Mouse (Mus musculus) midbrain, embryonic 16.5 days (tissue): ENCODE data around the gene Olfr699. TPM values are rescaled to one million over a fixed set of nuclear protein-coding genes. Genes with fewer than 3 reads are reported as not detected.

Experiments
- ATAC-seq: fragments of 200-750 bp; cut with Nextera tagmentation; 2 replicates; pipeline ENCODE4 v1.8.0; 2017; ENCODE audit warnings: moderate TSS enrichment
- H3K27ac ChIP-seq: fragments of 300-500 bp; sonication (generic); 2 replicates; pipeline ENCODE4 v1.5.1; 2014; ENCODE audit warnings: mild to moderate bottlenecking, low read length, mixed read lengths
- H3K27me3 ChIP-seq: fragments of 300-500 bp; sonication (generic); 2 replicates; pipeline ENCODE4 v1.6.1; 2014; ENCODE audit warnings: low read depth, low read length, mixed read lengths; ENCODE audit not compliant: control insufficient read depth, insufficient read depth
- H3K36me3 ChIP-seq: fragments of 300-500 bp; sonication (generic); 2 replicates; pipeline ENCODE4 v1.6.1; 2014; ENCODE audit warnings: mild to moderate bottlenecking, low read length, moderate library complexity, mixed read lengths; ENCODE audit not compliant: control insufficient read depth, insufficient read depth
- H3K4me1 ChIP-seq: fragments of 300-500 bp; sonication (generic); 2 replicates; pipeline ENCODE4 v1.6.1; 2014; ENCODE audit warnings: mild to moderate bottlenecking, low read length, mixed read lengths; ENCODE audit not compliant: control insufficient read depth, insufficient read depth
- H3K4me2 ChIP-seq: fragments of 300-500 bp; sonication (generic); 2 replicates; pipeline ENCODE4 v1.6.1; 2014; ENCODE audit warnings: mild to moderate bottlenecking, low read length, mixed read lengths
- H3K4me3 ChIP-seq: fragments of 300-500 bp; sonication (generic); 2 replicates; pipeline ENCODE4 v1.5.1; 2014; ENCODE audit warnings: low read depth, mild to moderate bottlenecking, low read length, moderate library complexity, mixed read lengths
- H3K9ac ChIP-seq: fragments of 300-500 bp; sonication (generic); 2 replicates; pipeline ENCODE4 v1.6.1; 2014; ENCODE audit warnings: low read depth, low read length, mixed read lengths
- H3K9me3 ChIP-seq: fragments of 300-500 bp; sonication (generic); replicated peaks from 2 replicates; pipeline ENCODE4 v1.6.1; 2014; ENCODE audit warnings: mild to moderate bottlenecking, low read length, mixed read lengths; ENCODE audit not compliant: control insufficient read depth, poor library complexity, severe bottlenecking
- WGBS: fragments of 180-500 bp; shearing (Covaris S2); extraction: QIAGEN DNeasy Blood & Tissue Kit; methylation state at CpG from one replicate; pipeline ENCODE4 v1.1.7; 2014; 5-methylcytosine and 5-hydroxymethylcytosine counted together
- polyA plus RNA-seq: library from polyadenylated mRNA; unstranded; fragments of >200 nt; fragmentation: Nextera tagmentation; extraction: Ambion mirVana; gene quantifications from 2 replicates; pipeline ENCODE4 v1.2.1, GENCODE M21; 2015

Olfr699 gene
- polyA plus RNA-seq, 1 experiment from 2014 or later: not detected

GRCm38 (mm10) chr7:106755297-106755696, 37.7 kb downstream of the Olfr699 start, which contains the start of gene Olfr698:
TSS of gene Olfr698 (minus strand) at chr7:106755397.
- H3K4me2 ChIP-seq: no peak within 1 kb of the TSS
- H3K4me1 ChIP-seq: no peaks in the 10 kb centered on the region

DNA sequence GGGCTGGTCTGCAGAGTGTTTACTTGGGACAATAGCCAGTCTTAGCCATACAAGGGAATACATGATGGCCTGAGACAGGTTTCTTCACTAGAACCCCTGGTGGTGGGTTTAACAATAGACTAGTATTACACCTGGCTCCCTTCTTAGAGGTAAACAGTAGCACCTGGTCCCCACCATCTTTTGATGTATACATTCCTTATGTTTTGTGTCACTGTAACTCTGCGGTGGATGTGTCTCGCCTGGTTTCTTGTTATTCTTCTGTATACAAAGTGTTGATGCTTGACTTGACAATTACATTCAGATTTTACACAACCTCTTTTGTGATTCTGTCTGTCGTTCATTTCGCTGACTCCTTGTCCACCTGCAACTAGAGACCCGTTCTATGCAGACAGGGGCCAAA, 47.2 kb downstream of the Olfr699 start:
- Histone ChIP-seq H3K36me3 (no peaks in the 10 kb centered on the region), H3K27ac (no peak overlapping the region), H3K27me3 (no peaks in the 10 kb centered on the region), H3K9me3 (no peaks in the 10 kb centered on the region), H3K4me2 (no peak overlapping the region), H3K4me1 (no peaks in the 10 kb centered on the region), H3K9ac (no peak overlapping the region), H3K4me3 (no peak overlapping the region)
- ATAC-seq: no peak
- WGBS: 91% methylated on average over 5 of the region's 5 CpGs

More at GRCm38 (mm10) chr7:106755297-106755696, 37.7 kb downstream of the Olfr699 start, which contains the start of gene Olfr698:
- H3K27me3 ChIP-seq: no peaks in the 10 kb centered on the region
- H3K9me3 ChIP-seq: no peaks in the 10 kb centered on the region
- H3K36me3 ChIP-seq: no peaks in the 10 kb centered on the region
- H3K9ac ChIP-seq: no peak within 1 kb of the TSS
- no peak within 1 kb of the TSS for H3K27ac ChIP-seq
- no peak for ATAC-seq
- H3K4me3 ChIP-seq: no peak within 1 kb of the TSS

DNA sequence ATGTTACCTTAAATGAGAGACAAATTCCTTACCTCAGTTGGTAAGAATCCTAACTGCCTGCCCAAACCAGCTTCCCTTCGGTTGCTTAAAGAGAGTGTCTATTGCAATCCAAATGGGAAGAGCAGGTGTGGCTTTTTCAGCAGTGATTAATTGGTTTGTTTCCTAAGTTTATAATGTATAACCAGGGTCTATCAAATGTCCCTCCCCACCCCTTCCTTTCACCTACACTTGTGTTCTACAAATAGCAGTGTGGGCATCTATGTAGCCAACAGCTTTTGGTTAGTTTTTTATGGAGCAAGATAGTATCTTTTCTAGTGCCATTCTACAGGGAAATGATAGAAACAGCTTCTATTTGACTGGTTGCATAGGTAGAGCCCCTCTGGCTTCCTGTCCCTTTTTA, 50.7 kb downstream of the Olfr699 start, which contains the start of gene Olfr697:
TSS of gene Olfr697 (minus strand) at position 101 of the 400 bp plus-strand sequence.
- no peak within 1 kb of the TSS for H3K4me2 ChIP-seq
- H3K9ac ChIP-seq: no peak within 1 kb of the TSS
- no peaks in the 10 kb centered on the region for H3K9me3 ChIP-seq
- no peak within 1 kb of the TSS for H3K27ac ChIP-seq
- ATAC-seq: no peak
- 69% methylated on average over 1 of the region's 1 CpGs for WGBS
- no peaks in the 10 kb centered on the region for H3K36me3 ChIP-seq
- no peaks in the 10 kb centered on the region for H3K4me1 ChIP-seq
- H3K27me3 ChIP-seq: no peaks in the 10 kb centered on the region
- H3K4me3 ChIP-seq: no peak within 1 kb of the TSS

Other genes with a start within 250 kb of the Olfr699 start
- not detected in 2 replicates for gene Olfr693, start 112.6 kb downstream of the Olfr699 start, polyA plus RNA-seq
- not detected in 2 replicates for gene Olfr694, start 101.4 kb downstream of the Olfr699 start, polyA plus RNA-seq
- gene Olfr695, start 76.8 kb downstream of the Olfr699 start, polyA plus RNA-seq: not detected in 2 replicates
- not detected in 2 replicates for gene Olfr697, start 50.8 kb downstream of the Olfr699 start, polyA plus RNA-seq
- not detected in 2 replicates for gene Olfr698, start 37.8 kb downstream of the Olfr699 start, polyA plus RNA-seq
- gene Olfr700, start 15.6 kb upstream of the Olfr699 start, polyA plus RNA-seq: not detected in 2 replicates
- gene Olfr701, start 20.9 kb upstream of the Olfr699 start, polyA plus RNA-seq: not detected in 2 replicates
- not detected in 2 replicates for gene Olfr702, start 40.7 kb upstream of the Olfr699 start, polyA plus RNA-seq
- gene Olfr703, start 50.2 kb upstream of the Olfr699 start, polyA plus RNA-seq: not detected in 2 replicates
- gene Olfr704, start 70.0 kb upstream of the Olfr699 start, polyA plus RNA-seq: not detected in 2 replicates
- gene Olfr705, start 83.7 kb upstream of the Olfr699 start, polyA plus RNA-seq: not detected in 2 replicates
- gene Olfr706, start 95.0 kb upstream of the Olfr699 start, polyA plus RNA-seq: not detected in 2 replicates
- not detected in 2 replicates for gene Olfr707, start 108.0 kb upstream of the Olfr699 start, polyA plus RNA-seq
- gene Olfr1532-ps1, start 114.8 kb upstream of the Olfr699 start, polyA plus RNA-seq: not detected in 2 replicates
- gene Olfr709-ps1, start 139.0 kb upstream of the Olfr699 start, polyA plus RNA-seq: not detected in 2 replicates
- gene Olfr710, start 155.1 kb upstream of the Olfr699 start, polyA plus RNA-seq: not detected in 2 replicates
- not detected in 2 replicates for gene Olfr6, start 170.7 kb upstream of the Olfr699 start, polyA plus RNA-seq
- not detected in 2 replicates for gene Olfr711, start 182.3 kb upstream of the Olfr699 start, polyA plus RNA-seq
- gene Olfr2, start 212.9 kb upstream of the Olfr699 start, polyA plus RNA-seq: not detected in 2 replicates
- gene Olfr713, start 238.0 kb upstream of the Olfr699 start, polyA plus RNA-seq: not detected in 2 replicates